Mouse (Mus musculus) kidney, postnatal 0 days (tissue): ENCODE data around the gene Pax1. TPM values are rescaled to one million over a fixed set of nuclear protein-coding genes. Genes with fewer than 3 reads are reported as not detected.

Experiments
- ATAC-seq: fragments of 200-750 bp; cut with Nextera tagmentation; replicated peaks from 2 replicates; pipeline ENCODE4 v1.8.0; 2017; ENCODE audit warnings: low read depth, moderate number of reproducible peaks, moderate TSS enrichment, moderate library complexity; ENCODE audit not compliant: low FRiP score
- DNase-seq: peaks from one replicate; pipeline ENCODE4 v3.0.0-alpha.2; 2016; ENCODE audit warnings: low spot score
- H3K27ac ChIP-seq: fragments of 300-500 bp; sonication (generic); 2 replicates; pipeline ENCODE4 v1.5.1; 2014; ENCODE audit warnings: mild to moderate bottlenecking
- H3K27me3 ChIP-seq: fragments of 300-500 bp; sonication (generic); 2 replicates; pipeline ENCODE4 v1.6.1; 2014; ENCODE audit warnings: low read length, mixed read lengths; ENCODE audit not compliant: insufficient read depth
- H3K36me3 ChIP-seq: fragments of 300-500 bp; sonication (generic); 2 replicates; pipeline ENCODE4 v1.6.1; 2014; ENCODE audit warnings: low read length, mixed read lengths; ENCODE audit not compliant: insufficient read depth
- H3K4me1 ChIP-seq: fragments of 300-500 bp; sonication (generic); replicated peaks from 2 replicates; pipeline ENCODE4 v1.6.1; 2014; ENCODE audit warnings: antibody characterized with exemption, low read length, mixed read lengths; ENCODE audit not compliant: insufficient read depth
- H3K4me2 ChIP-seq: fragments of 300-500 bp; sonication (generic); 2 replicates; pipeline ENCODE4 v1.6.1; 2014; ENCODE audit warnings: mild to moderate bottlenecking, low read length, moderate library complexity, mixed read lengths
- H3K4me3 ChIP-seq: fragments of 300-500 bp; sonication (generic); replicated peaks from 2 replicates; pipeline ENCODE4 v1.5.1; 2014; ENCODE audit warnings: low read depth, low read length
- H3K9ac ChIP-seq: fragments of 300-500 bp; sonication (generic); 2 replicates; pipeline ENCODE4 v1.6.1; 2014; ENCODE audit warnings: low read depth, low read length
- H3K9me3 ChIP-seq: fragments of 300-500 bp; sonication (generic); replicated peaks from 2 replicates; pipeline ENCODE4 v1.6.1; 2016; ENCODE audit warnings: low read length, inconsistent platforms, mixed read lengths
- CTCF ChIP-seq: IDR thresholded peaks from 2 replicates; pipeline ENCODE4 v1.5.1; 2016; ENCODE audit warnings: antibody characterized with exemption, low read depth, mild to moderate bottlenecking, moderate library complexity
- WGBS: fragments of 180-500 bp; shearing (Covaris S2); extraction: QIAGEN DNeasy Blood & Tissue Kit; methylation state at CpG from one replicate; pipeline ENCODE4 v1.1.7; 2014; 5-methylcytosine and 5-hydroxymethylcytosine counted together
- polyA plus RNA-seq: library from polyadenylated mRNA; unstranded; fragments of >200 nt; fragmentation: Nextera tagmentation; extraction: Ambion mirVana; gene quantifications from 2 replicates; pipeline ENCODE4 v1.2.1, GENCODE M21; 2015

The Pax1 gene
- polyA plus RNA-seq: not detected in 2 replicates

DNA sequence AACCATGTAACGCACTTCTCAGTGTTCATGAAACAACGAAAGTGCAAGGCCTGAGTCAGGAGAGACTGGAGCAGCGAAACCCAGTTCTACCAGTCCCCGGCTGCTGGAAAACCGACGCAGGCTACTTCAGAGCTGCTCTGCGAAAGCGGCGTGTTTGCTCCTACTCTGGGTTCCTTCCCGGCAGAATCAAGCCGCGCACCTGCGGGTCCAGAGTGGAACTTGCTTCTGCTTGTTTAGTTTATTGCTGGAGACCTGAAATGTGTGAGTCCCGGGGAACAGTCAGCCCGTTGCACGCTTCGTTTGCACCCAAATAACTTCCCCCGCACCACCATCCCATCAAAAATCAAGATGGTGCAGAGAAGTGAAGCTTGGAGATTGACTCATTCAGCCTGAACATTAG, at the start of gene Pax1:
Gene Pax1, plus strand, starts transcription at position 345 of the 400 bp plus-strand sequence.
- under 1% methylated on average over 18 of the region's 18 CpGs for WGBS
- H3K4me1 ChIP-seq: 0 out of 2 replicates have a peak, but pooled peaks cover 4% of the 10 kb centered on the region
- H3K27me3 ChIP-seq: peaks cover 85% of the 10 kb centered on the region
- 0 out of 2 replicates have a peak within 1 kb of the TSS, but pooled peaks have one; percentile 9 for H3K4me3 ChIP-seq
- TF ChIP-seq CTCF: no peak
- no peaks in the 10 kb centered on the region for H3K36me3 ChIP-seq
- no peak within 1 kb of the TSS for H3K27ac ChIP-seq
- no peak within 1 kb of the TSS for H3K9ac ChIP-seq
- no peak for ATAC-seq
- no peak for DNase-seq
- no peak within 1 kb of the TSS for H3K4me2 ChIP-seq
- no peaks in the 10 kb centered on the region for H3K9me3 ChIP-seq

DNA sequence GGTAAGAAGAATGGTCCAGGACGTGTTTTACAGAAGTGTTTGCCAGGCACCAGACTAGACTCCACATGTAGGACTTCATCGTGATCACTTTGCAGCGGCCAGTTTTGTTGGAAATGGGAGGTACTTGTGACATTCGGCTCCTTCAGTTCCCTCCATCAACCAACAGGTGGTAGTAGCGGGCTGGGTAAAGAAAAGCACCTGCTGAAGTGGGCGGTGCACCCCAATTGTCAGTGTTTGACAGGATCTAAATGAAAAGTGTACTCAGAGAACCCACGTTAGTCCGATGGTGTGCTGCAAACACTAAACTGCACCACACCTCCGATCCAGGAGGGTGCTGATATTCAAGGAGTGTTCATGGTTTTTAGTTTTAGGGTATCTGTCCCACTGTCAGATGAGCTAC, 40.7 kb upstream of the Pax1 start:
- no peak overlapping the region for H3K4me3 ChIP-seq
- peak; percentile 77 for TF ChIP-seq CTCF
- H3K4me1 ChIP-seq: no peaks in the 10 kb centered on the region
- no peak for ATAC-seq
- H3K36me3 ChIP-seq: no peaks in the 10 kb centered on the region
- no peaks in the 10 kb centered on the region for H3K27me3 ChIP-seq
- no peak overlapping the region for H3K27ac ChIP-seq
- peak; percentile 41 for DNase-seq
- no peak overlapping the region for H3K4me2 ChIP-seq
- H3K9me3 ChIP-seq: no peaks in the 10 kb centered on the region
- WGBS: 13% methylated on average over 9 of the region's 9 CpGs
- H3K9ac ChIP-seq: no peak overlapping the region

DNA sequence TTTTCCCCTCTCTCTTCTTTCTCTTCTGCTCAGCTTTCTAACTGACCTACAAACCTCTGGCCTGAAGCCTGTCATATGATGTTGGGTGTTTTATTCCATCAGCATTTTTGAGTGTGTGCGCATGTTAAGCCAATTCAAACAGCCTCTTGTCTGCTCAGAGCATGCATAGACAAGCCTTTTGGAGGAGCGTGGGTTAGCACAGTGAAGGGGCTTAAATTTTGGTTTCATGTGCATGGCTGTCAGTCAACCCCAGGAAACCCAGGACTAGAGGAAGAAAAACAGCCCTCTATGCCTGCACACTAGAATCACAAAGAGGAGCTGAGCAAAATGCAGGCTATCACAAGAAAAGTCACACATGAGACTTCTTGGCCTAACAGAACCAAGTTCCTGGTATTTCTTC, 36.5 kb upstream of the Pax1 start:
- Histone ChIP-seq H3K4me2 (no peak overlapping the region), H3K9ac (no peak overlapping the region), H3K4me1 (no peaks in the 10 kb centered on the region), H3K9me3 (no peaks in the 10 kb centered on the region), H3K27me3 (no peaks in the 10 kb centered on the region), H3K36me3 (no peaks in the 10 kb centered on the region), H3K27ac (no peak overlapping the region), H3K4me3 (no peak overlapping the region)
- TF ChIP-seq CTCF: no peak
- ATAC-seq (no peak), DNase-seq (no peak)
- 77% methylated on average over 2 of the region's 2 CpGs for WGBS

DNA sequence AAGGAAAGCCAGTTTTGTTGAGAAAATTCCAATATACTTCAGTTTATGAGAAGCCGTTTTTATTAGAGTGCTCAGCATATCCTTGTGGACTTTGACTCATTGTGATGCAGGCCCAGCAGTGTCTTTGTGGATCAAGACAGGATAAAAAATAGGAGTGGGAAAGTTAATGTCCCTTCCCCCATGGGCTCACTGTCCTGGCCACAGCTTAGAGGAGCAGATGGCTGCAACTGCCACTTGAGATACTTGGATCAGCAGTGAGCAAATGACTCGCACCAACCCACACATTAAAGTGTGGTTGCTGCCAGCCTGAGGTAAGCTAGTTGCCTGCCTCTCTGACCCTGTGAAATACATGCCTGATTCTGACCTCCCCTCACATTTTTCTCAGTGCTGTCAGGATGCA, 29.0 kb upstream of the Pax1 start:
- no peak overlapping the region for H3K9ac ChIP-seq
- H3K4me2 ChIP-seq: no peak overlapping the region
- H3K36me3 ChIP-seq: no peaks in the 10 kb centered on the region
- no peak overlapping the region for H3K4me3 ChIP-seq
- H3K27me3 ChIP-seq: no peaks in the 10 kb centered on the region
- no peak for DNase-seq
- WGBS: 68% methylated on average over 2 of the region's 2 CpGs
- H3K9me3 ChIP-seq: no peaks in the 10 kb centered on the region
- no peak for TF ChIP-seq CTCF
- no peaks in the 10 kb centered on the region for H3K4me1 ChIP-seq
- ATAC-seq: no peak
- H3K27ac ChIP-seq: no peak overlapping the region

DNA sequence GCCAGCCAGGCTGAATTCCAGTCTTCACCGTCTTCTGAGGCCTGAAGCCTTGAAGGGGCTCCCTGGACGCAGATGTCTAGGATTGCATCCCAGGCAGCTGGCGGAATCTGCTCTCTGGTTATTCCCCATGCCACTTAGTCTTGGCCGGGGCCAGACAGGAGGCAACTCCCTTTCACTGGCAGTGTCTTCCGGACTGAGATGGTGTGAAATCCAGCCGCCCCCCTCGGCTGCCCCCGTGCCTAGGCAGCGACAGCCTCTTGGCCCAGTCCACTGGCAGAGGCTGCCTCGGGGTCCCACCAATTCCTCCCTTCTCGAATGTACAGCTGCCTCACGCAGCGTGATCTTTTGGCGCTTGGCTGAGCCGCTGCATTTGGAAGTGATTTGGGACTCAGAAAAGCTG, 23.0 kb upstream of the Pax1 start:
- H3K4me1 ChIP-seq: no peaks in the 10 kb centered on the region
- H3K9me3 ChIP-seq: no peaks in the 10 kb centered on the region
- H3K36me3 ChIP-seq: no peaks in the 10 kb centered on the region
- no peak overlapping the region for H3K4me3 ChIP-seq
- no peak overlapping the region for H3K9ac ChIP-seq
- H3K27ac ChIP-seq: no peak overlapping the region
- DNase-seq (no peak), ATAC-seq (no peak)
- no peak overlapping the region for H3K4me2 ChIP-seq
- no peak for TF ChIP-seq CTCF
- no peaks in the 10 kb centered on the region for H3K27me3 ChIP-seq
- WGBS: 43% methylated on average over 15 of the region's 15 CpGs

DNA sequence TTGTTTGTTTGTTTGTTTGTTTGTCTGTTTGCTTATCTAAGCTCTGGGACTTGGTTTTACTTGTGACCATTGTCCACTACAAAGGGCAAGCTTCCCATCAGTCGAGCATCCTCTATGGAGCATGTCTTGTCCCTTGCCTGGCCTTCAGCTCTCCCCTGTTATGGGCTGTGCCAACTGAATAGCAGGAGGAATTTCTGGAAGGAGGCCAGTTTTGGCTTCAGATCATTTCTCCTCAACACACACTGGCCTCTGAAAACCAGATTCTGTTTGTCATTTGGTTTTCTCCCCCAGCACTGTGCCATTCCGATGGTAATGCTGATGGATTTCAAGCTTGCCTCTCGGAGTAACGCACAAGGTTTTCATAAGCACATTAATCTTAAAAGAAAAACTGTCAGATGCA, 21.9 kb upstream of the Pax1 start:
- 82% methylated on average over 4 of the region's 4 CpGs for WGBS
- no peaks in the 10 kb centered on the region for H3K4me1 ChIP-seq
- TF ChIP-seq CTCF: no peak
- no peak overlapping the region for H3K4me3 ChIP-seq
- DNase-seq (no peak), ATAC-seq (no peak)
- no peaks in the 10 kb centered on the region for H3K36me3 ChIP-seq
- H3K27me3 ChIP-seq: no peaks in the 10 kb centered on the region
- no peak overlapping the region for H3K9ac ChIP-seq
- no peak overlapping the region for H3K4me2 ChIP-seq
- no peak overlapping the region for H3K27ac ChIP-seq
- H3K9me3 ChIP-seq: no peaks in the 10 kb centered on the region

DNA sequence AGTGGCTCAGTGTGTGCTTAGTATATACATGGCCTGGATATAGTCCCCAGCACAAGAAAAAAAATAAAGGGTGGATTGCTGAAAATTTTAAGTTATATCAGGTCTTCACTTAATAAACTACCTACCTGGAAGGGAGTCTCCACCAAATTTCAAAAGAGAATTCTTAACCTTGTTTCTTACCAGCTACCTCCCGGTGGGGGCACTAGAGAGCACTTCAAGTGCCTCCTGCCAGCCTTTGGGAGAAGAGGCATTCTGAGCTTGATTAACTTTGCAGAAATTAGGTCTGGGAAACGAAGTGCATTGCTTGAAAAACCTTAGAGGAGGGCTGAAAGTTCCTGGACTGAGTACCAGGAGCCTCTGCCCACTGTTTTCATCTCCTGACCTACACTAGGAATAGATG, 19.5 kb upstream of the Pax1 start:
- 21% methylated on average over 2 of the region's 2 CpGs for WGBS
- ATAC-seq (no peak), DNase-seq (peak; percentile 33)
- Histone ChIP-seq H3K4me1 (no peaks in the 10 kb centered on the region), H3K4me2 (no peak overlapping the region), H3K27me3 (no peaks in the 10 kb centered on the region), H3K36me3 (no peaks in the 10 kb centered on the region), H3K9me3 (no peaks in the 10 kb centered on the region), H3K27ac (no peak overlapping the region), H3K4me3 (no peak overlapping the region), H3K9ac (no peak overlapping the region)
- peak; percentile 54; the same call in 1 of the 2 replicates for TF ChIP-seq CTCF
